Mouse (Mus musculus) C2C12 (cell line): ENCODE measurements around the gene Ptpro.

Source experiments
- CTCF ChIP-seq: IDR thresholded peaks from one replicate; pipeline ENCODE4 v1.5.1; 2011; ENCODE audit not compliant: control insufficient read depth, insufficient read depth, insufficient read length
- FOSL1 ChIP-seq: IDR thresholded peaks from one replicate; pipeline ENCODE4 v1.8.0; 2011; ENCODE audit warnings: mild to moderate bottlenecking, low read length; ENCODE audit not compliant: poor library complexity, insufficient read depth, severe bottlenecking
- MAX ChIP-seq: IDR thresholded peaks from one replicate; pipeline ENCODE4 v1.6.1; 2011; ENCODE audit warnings: mild to moderate bottlenecking, control low read depth

DNA sequence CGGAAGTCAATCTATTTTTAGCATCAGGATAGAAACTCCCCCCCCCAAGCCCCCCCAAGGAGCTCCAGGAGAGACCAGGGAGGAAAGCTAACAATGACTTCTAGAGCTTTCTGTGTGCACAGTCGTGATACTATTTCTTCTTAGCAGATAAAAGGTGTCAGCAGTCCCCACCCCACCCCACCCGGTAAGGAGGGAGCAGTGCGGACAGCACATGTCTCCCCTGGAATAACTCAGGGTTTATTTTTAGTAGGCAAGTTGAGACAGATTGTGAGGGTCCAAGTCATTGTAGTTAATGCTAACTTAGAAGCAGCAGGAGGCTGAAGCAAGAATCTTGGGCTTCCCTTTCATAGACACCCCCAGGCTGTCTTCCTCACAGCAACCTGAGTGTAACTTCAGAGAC lies 63.1 kb downstream of the Ptpro start:
- TF ChIP-seq FOSL1 (no peak), CTCF (no peak), MAX (no peak)
